Mouse (Mus musculus) hindbrain, embryonic 16.5 days (tissue): ENCODE measurements around the gene Lrrc73. TPM values are rescaled to one million over a fixed set of nuclear protein-coding genes. Genes with fewer than 3 reads are reported as not detected.
A peak's percentile ranks its signal among the peaks of the same experiment; 100 is the strongest.

Experiments
- ATAC-seq: fragments of 200-750 bp; cut with Nextera tagmentation; 2 replicates; pipeline ENCODE4 v1.8.0; 2017; ENCODE audit warnings: moderate TSS enrichment, moderate library complexity
- H3K27ac ChIP-seq: fragments of 300-500 bp; sonication (generic); 2 replicates; pipeline ENCODE4 v1.5.1; 2014; ENCODE audit warnings: low read depth, mild to moderate bottlenecking, control low read depth, low read length, moderate library complexity
- H3K27me3 ChIP-seq: fragments of 300-500 bp; sonication (generic); replicated peaks from 2 replicates; pipeline ENCODE4 v1.6.1; 2014; ENCODE audit warnings: low read length; ENCODE audit not compliant: control insufficient read depth, insufficient read depth
- H3K36me3 ChIP-seq: fragments of 300-500 bp; sonication (generic); 2 replicates; pipeline ENCODE4 v1.6.1; 2014; ENCODE audit warnings: mild to moderate bottlenecking, low read length, moderate library complexity, mixed read lengths; ENCODE audit not compliant: control insufficient read depth, insufficient read depth
- H3K4me1 ChIP-seq: fragments of 300-500 bp; sonication (generic); 2 replicates; pipeline ENCODE4 v1.6.1; 2014; ENCODE audit warnings: low read depth, low read length; ENCODE audit not compliant: control insufficient read depth, insufficient read depth
- H3K4me2 ChIP-seq: fragments of 300-500 bp; sonication (generic); 2 replicates; pipeline ENCODE4 v1.6.1; 2014; ENCODE audit warnings: mild to moderate bottlenecking, low read length, control low read depth, moderate library complexity
- H3K4me3 ChIP-seq: fragments of 300-500 bp; sonication (generic); 2 replicates; pipeline ENCODE4 v1.5.1; 2014; ENCODE audit warnings: mild to moderate bottlenecking, low read length, control low read depth, moderate library complexity
- H3K9ac ChIP-seq: fragments of 300-500 bp; sonication (generic); 2 replicates; pipeline ENCODE4 v1.6.1; 2014; ENCODE audit warnings: low read depth, mild to moderate bottlenecking, control low read depth, low read length, moderate library complexity
- H3K9me3 ChIP-seq: fragments of 300-500 bp; sonication (generic); 2 replicates; pipeline ENCODE4 v1.6.1; 2014; ENCODE audit warnings: mild to moderate bottlenecking, low read length, moderate library complexity; ENCODE audit not compliant: control insufficient read depth
- WGBS: fragments of 180-500 bp; shearing (Covaris S2); extraction: QIAGEN DNeasy Blood & Tissue Kit; methylation state at CpG from one replicate; pipeline ENCODE4 v1.1.7; 2014; 5-methylcytosine and 5-hydroxymethylcytosine counted together
- polyA plus RNA-seq: library from polyadenylated mRNA; unstranded; fragments of >200 nt; fragmentation: Nextera tagmentation; extraction: Ambion mirVana; gene quantifications from 2 replicates; pipeline ENCODE4 v1.2.1, GENCODE M21; 2015

The Lrrc73 gene
- polyA plus RNA-seq, result 19.1 and 23.8 TPM in 2 replicates

GRCm38 (mm10) chr17:46253452-46254084 is at the start of gene Lrrc73:
TSS of gene Lrrc73 (plus strand) at chr17:46253531.
- WGBS, result 2% methylated on average over 42 of the region's 48 CpGs

GRCm38 (mm10) chr17:46206676-46207075 is 46.7 kb upstream of the Lrrc73 start:
- no peak overlapping the region for H3K4me3 ChIP-seq
- peaks cover 15% of the 10 kb centered on the region for H3K4me1 ChIP-seq
- no peaks in the 10 kb centered on the region for H3K27me3 ChIP-seq
- no peak overlapping the region for H3K27ac ChIP-seq
- H3K36me3 ChIP-seq, result peaks cover 40% of the 10 kb centered on the region
- no peak overlapping the region for H3K9ac ChIP-seq
- ATAC-seq, result no peak
- no peak overlapping the region for H3K4me2 ChIP-seq
- no peaks in the 10 kb centered on the region for H3K9me3 ChIP-seq

More at GRCm38 (mm10) chr17:46253452-46254084, at the start of gene Lrrc73:
- no peaks in the 10 kb centered on the region for H3K27me3 ChIP-seq
- ATAC-seq, result peak; percentile 92
- peak within 1 kb of the TSS; percentile 90 for H3K9ac ChIP-seq
- H3K9me3 ChIP-seq, result no peaks in the 10 kb centered on the region
- peaks cover 18% of the 10 kb centered on the region for H3K36me3 ChIP-seq
- H3K4me3 ChIP-seq, result peak within 1 kb of the TSS; percentile 80
- H3K27ac ChIP-seq, result peak within 1 kb of the TSS; percentile 79
- H3K4me2 ChIP-seq, result peak within 1 kb of the TSS; percentile 87
- H3K4me1 ChIP-seq, result peaks cover 28% of the 10 kb centered on the region

- Histone ChIP-seq H3K36me3 (peaks cover 47% of the 10 kb centered on the region), H3K4me1 (no peaks in the 10 kb centered on the region), H3K4me3 (no peak overlapping the region), H3K9ac (no peak overlapping the region), H3K27me3 (no peaks in the 10 kb centered on the region), H3K27ac (no peak overlapping the region), H3K9me3 (no peaks in the 10 kb centered on the region), H3K4me2 (no peak overlapping the region)
- 89% methylated on average over 3 of the region's 3 CpGs for WGBS
- no peak for ATAC-seq
Observed at GRCm38 (mm10) chr17:46210550-46210949, 42.8 kb upstream of the Lrrc73 start.

- ATAC-seq, result no peak
- H3K9ac ChIP-seq, result no peak overlapping the region
- no peak overlapping the region for H3K4me3 ChIP-seq
- H3K27ac ChIP-seq, result no peak overlapping the region
- no peaks in the 10 kb centered on the region for H3K27me3 ChIP-seq
- H3K4me2 ChIP-seq, result no peak overlapping the region
- peaks cover 50% of the 10 kb centered on the region for H3K36me3 ChIP-seq
- WGBS, result 98% methylated on average over 3 of the region's 3 CpGs
- H3K9me3 ChIP-seq, result no peaks in the 10 kb centered on the region
- H3K4me1 ChIP-seq, result no peaks in the 10 kb centered on the region
Observed at GRCm38 (mm10) chr17:46221601-46222000, 31.7 kb upstream of the Lrrc73 start.

GRCm38 (mm10) chr17:46227576-46227975 is 25.8 kb upstream of the Lrrc73 start:
- H3K36me3 ChIP-seq, result peaks cover 52% of the 10 kb centered on the region
- no peak for ATAC-seq
- no peaks in the 10 kb centered on the region for H3K9me3 ChIP-seq
- no peak overlapping the region for H3K4me2 ChIP-seq
- WGBS, result 93% methylated on average over 7 of the region's 7 CpGs
- H3K4me3 ChIP-seq, result no peak overlapping the region
- no peak overlapping the region for H3K9ac ChIP-seq
- H3K27ac ChIP-seq, result no peak overlapping the region
- no peaks in the 10 kb centered on the region for H3K27me3 ChIP-seq
- H3K4me1 ChIP-seq, result no peaks in the 10 kb centered on the region

GRCm38 (mm10) chr17:46236067-46236466 is 17.3 kb upstream of the Lrrc73 start:
- Histone ChIP-seq H3K27ac (no peak overlapping the region), H3K36me3 (peaks cover 45% of the 10 kb centered on the region), H3K9ac (no peak overlapping the region), H3K9me3 (no peaks in the 10 kb centered on the region), H3K4me3 (no peak overlapping the region), H3K4me1 (no peaks in the 10 kb centered on the region), H3K4me2 (no peak overlapping the region), H3K27me3 (no peaks in the 10 kb centered on the region)
- 92% methylated on average over 1 of the region's 1 CpGs for WGBS
- ATAC-seq, result no peak

- Histone ChIP-seq H3K4me3 (no peak overlapping the region), H3K4me2 (no peak overlapping the region), H3K27ac (no peak overlapping the region), H3K9me3 (no peaks in the 10 kb centered on the region), H3K4me1 (no peaks in the 10 kb centered on the region), H3K36me3 (peaks cover 51% of the 10 kb centered on the region), H3K27me3 (no peaks in the 10 kb centered on the region), H3K9ac (no peak overlapping the region)
- no peak for ATAC-seq
- WGBS, result 91% methylated on average over 6 of the region's 6 CpGs
Observed at GRCm38 (mm10) chr17:46237079-46237478, 16.3 kb upstream of the Lrrc73 start.

GRCm38 (mm10) chr17:46237480-46237879 is 15.9 kb upstream of the Lrrc73 start:
- WGBS, result 82% methylated on average over 5 of the region's 5 CpGs
- Histone ChIP-seq H3K4me1 (no peaks in the 10 kb centered on the region), H3K4me2 (no peak overlapping the region), H3K4me3 (no peak overlapping the region), H3K36me3 (peaks cover 55% of the 10 kb centered on the region), H3K9me3 (no peaks in the 10 kb centered on the region), H3K27ac (no peak overlapping the region), H3K9ac (no peak overlapping the region), H3K27me3 (no peaks in the 10 kb centered on the region)
- no peak for ATAC-seq

GRCm38 (mm10) chr17:46239516-46240114 is 13.7 kb upstream of the Lrrc73 start:
- H3K36me3 ChIP-seq, result peaks cover 59% of the 10 kb centered on the region
- no peaks in the 10 kb centered on the region for H3K4me1 ChIP-seq
- no peak overlapping the region for H3K4me3 ChIP-seq
- no peak overlapping the region for H3K9ac ChIP-seq
- WGBS, result 96% methylated on average over 15 of the region's 15 CpGs
- no peak overlapping the region for H3K27ac ChIP-seq
- no peak overlapping the region for H3K4me2 ChIP-seq
- no peaks in the 10 kb centered on the region for H3K9me3 ChIP-seq
- no peaks in the 10 kb centered on the region for H3K27me3 ChIP-seq
- no peak for ATAC-seq
